Mouse (Mus musculus): ENCODE results near the gene Sele.
"Not testable (repeated sequence)": the region's sequence is repeated elsewhere in the genome, so short reads cannot be mapped to it uniquely, and the experiment has no call there.

Gene Sele

GRCm38 (mm10) chr1:164047934-164048333 lies at the start of gene Sele:
Gene Sele (plus strand): TSS chr1:164048234.
- DNase-seq, result no peak

GRCm38 (mm10) chr1:164001831-164002452 lies 46.1 kb upstream of the Sele start:
- no peak for DNase-seq

GRCm38 (mm10) chr1:164004311-164004710 lies 43.7 kb upstream of the Sele start:
- no peak for DNase-seq

GRCm38 (mm10) chr1:164009235-164009634 lies 38.8 kb upstream of the Sele start:
- DNase-seq, result no peak

GRCm38 (mm10) chr1:164014616-164015015 lies 33.4 kb upstream of the Sele start:
- no peak for DNase-seq

GRCm38 (mm10) chr1:164018221-164018896 lies 29.7 kb upstream of the Sele start:
- DNase-seq, result no peak

GRCm38 (mm10) chr1:164019789-164020188 lies 28.2 kb upstream of the Sele start:
- no peak for DNase-seq

GRCm38 (mm10) chr1:164020746-164021145 lies 27.3 kb upstream of the Sele start:
- not testable (repeated sequence) for DNase-seq

GRCm38 (mm10) chr1:164022106-164022505 lies 25.9 kb upstream of the Sele start:
- DNase-seq, result not testable (repeated sequence)

GRCm38 (mm10) chr1:164025685-164026084 lies 22.3 kb upstream of the Sele start:
- no peak for DNase-seq

GRCm38 (mm10) chr1:164027416-164027815 lies 20.6 kb upstream of the Sele start:
- DNase-seq, result no peak

- no peak for DNase-seq
Observed at GRCm38 (mm10) chr1:164040385-164041135, 7.5 kb upstream of the Sele start.

GRCm38 (mm10) chr1:164043549-164043948 lies 4.5 kb upstream of the Sele start:
- no peak for DNase-seq

GRCm38 (mm10) chr1:164053561-164053960 lies 5.5 kb downstream of the Sele start:
- no peak for DNase-seq

GRCm38 (mm10) chr1:164054800-164055199 lies 6.8 kb downstream of the Sele start:
- no peak for DNase-seq

- no peak for DNase-seq
Observed at GRCm38 (mm10) chr1:164060071-164060470, 12.0 kb downstream of the Sele start.

- DNase-seq, result no peak
Observed at GRCm38 (mm10) chr1:164061278-164061677, 13.2 kb downstream of the Sele start.

GRCm38 (mm10) chr1:164061925-164062324 lies 13.9 kb downstream of the Sele start, which contains the start of gene Sell:
Gene Sell (plus strand): TSS chr1:164061982.
- DNase-seq, result no peak

GRCm38 (mm10) chr1:164062856-164063255 lies 14.8 kb downstream of the Sele start:
- DNase-seq, result no peak

- DNase-seq, result no peak
Observed at GRCm38 (mm10) chr1:164063745-164064144, 15.7 kb downstream of the Sele start.

GRCm38 (mm10) chr1:164069261-164069660 lies 21.2 kb downstream of the Sele start:
- DNase-seq, result no peak

- DNase-seq, result no peak
Observed at GRCm38 (mm10) chr1:164070461-164070860, 22.4 kb downstream of the Sele start.

- DNase-seq, result no peak
Observed at GRCm38 (mm10) chr1:164071111-164071510, 23.1 kb downstream of the Sele start.

GRCm38 (mm10) chr1:164072001-164072400 lies 24.0 kb downstream of the Sele start:
- DNase-seq, result no peak

All from cerebellum, adult 11 months (tissue).